In the genomic region with DNA sequence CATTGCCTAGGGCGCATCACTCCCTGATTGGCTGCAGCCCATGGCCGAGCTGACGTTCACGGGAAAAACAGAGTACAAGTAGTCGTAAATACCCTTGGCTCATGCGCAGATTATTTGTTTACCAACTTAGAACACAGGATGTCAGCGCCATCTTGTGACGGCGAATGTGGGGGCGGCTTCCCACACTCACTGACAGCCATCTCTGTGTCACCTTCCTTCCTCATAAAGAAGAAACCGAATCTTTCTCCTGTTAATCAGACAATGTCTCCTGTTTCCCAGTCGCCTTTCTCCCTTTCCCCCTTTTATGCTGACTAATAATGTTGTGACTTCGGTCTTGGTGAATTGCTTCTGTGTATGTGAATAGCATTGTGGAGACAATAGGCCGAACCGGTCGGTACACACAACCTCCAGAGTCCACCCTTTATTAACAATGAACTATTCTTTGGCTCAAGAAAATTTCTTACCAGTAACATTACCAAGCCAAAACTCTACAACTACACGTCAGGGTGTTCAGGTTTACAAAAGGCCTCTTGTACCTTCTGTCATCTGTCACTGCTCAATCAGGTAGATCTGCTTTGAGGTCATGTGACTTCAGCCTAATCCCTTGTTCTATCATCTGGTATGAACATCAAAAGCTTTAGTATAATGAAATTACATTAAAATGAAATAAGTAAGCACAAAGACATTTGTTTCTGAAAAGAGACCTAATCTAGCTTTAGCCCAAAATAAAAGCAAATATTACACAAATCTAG, we compare ENCODE assay signal across 8 mouse cellular contexts. TPM values are rescaled to one million over a fixed set of nuclear protein-coding genes. Genes with fewer than 3 reads are reported as not detected.
DNase-seq lines count a peak whose midpoint lies in the region; ATAC-seq and TF ChIP-seq lines count a peak whose summit lies in the region.

No protein-coding gene starts in this region.

- peak; percentile 16 for DNase-seq in ovary, postnatal 36 days (ENCODE audit: low spot score)
- DNase-seq in ovary, adult 18-20 months (ENCODE audit: low spot score), result no peak
- peak; percentile 45 for DNase-seq in cerebellum, adult 8-10 months
- DNase-seq in heart, adult 2 months, result peak in 1 of 2 experiments; percentile 31
- no peak for DNase-seq in urinary bladder, postnatal 4 days (ENCODE audit: low spot score in 2 of 2)

- ATAC-seq in intestine, postnatal 0 days, result peak; percentile 59; the same call in 1 of the 2 replicates
- ATAC-seq in liver, embryonic 15.5 days (ENCODE audit: insufficient read depth), result peak; percentile 75
- ATAC-seq in neural tube, embryonic 15.5 days (ENCODE audit: low FRiP score), result peak; percentile 75

- peak overlapping the region; percentile 79 for H3K27ac ChIP-seq in heart, adult 2 months
- H3K27ac ChIP-seq in intestine, postnatal 0 days (ENCODE audit: low read depth, low read length), result peak overlapping the region; percentile 74
- H3K27ac ChIP-seq in liver, embryonic 15.5 days (replicated peaks), result peak overlapping the region; percentile 58; the same call in 1 of the 2 replicates
- peak overlapping the region; percentile 68 for H3K27ac ChIP-seq in neural tube, embryonic 15.5 days (replicated peaks)

- H3K9ac ChIP-seq in heart, adult 2 months (ENCODE audit: low read depth, low read length), result no peak overlapping the region; the same call in 1 of the 2 replicates
- H3K9ac ChIP-seq in intestine, postnatal 0 days (ENCODE audit: low read depth, low read length), result no peak overlapping the region
- no peak overlapping the region for H3K9ac ChIP-seq in liver, embryonic 15.5 days
- H3K9ac ChIP-seq in neural tube, embryonic 15.5 days (replicated peaks), result no peak overlapping the region

- H3K36me3 ChIP-seq in heart, adult 2 months (ENCODE audit: control insufficient read depth, insufficient read depth, low read length), result no peaks in the 10 kb centered on the region
- H3K36me3 ChIP-seq in intestine, postnatal 0 days (ENCODE audit: control insufficient read depth, insufficient read depth), result peaks cover 12% of the 10 kb centered on the region; the same call in 1 of the 2 replicates
- H3K36me3 ChIP-seq in liver, embryonic 15.5 days (replicated peaks), result no peaks in the 10 kb centered on the region
- no peaks in the 10 kb centered on the region for H3K36me3 ChIP-seq in neural tube, embryonic 15.5 days

- no peak overlapping the region; the same call in 1 of the 2 replicates for H3K4me3 ChIP-seq in heart, adult 2 months
- no peak overlapping the region for H3K4me3 ChIP-seq in intestine, postnatal 0 days (ENCODE audit: low read depth, low read length)
- peak overlapping the region; percentile 30 for H3K4me3 ChIP-seq in liver, embryonic 15.5 days (replicated peaks)
- no peak overlapping the region for H3K4me3 ChIP-seq in neural tube, embryonic 15.5 days (replicated peaks)

- TF ChIP-seq CTCF in heart, adult 2 months (IDR thresholded peaks at IDR 0.05), result peak; percentile 35
- peak; percentile 25 for TF ChIP-seq CTCF in intestine, postnatal 0 days (IDR thresholded peaks at IDR 0.05; ENCODE audit: low read depth)

- H3K4me2 ChIP-seq in intestine, postnatal 0 days (replicated peaks; ENCODE audit: low read depth), result peak overlapping the region; percentile 30; the same call in 1 of the 2 replicates
- peak overlapping the region; percentile 34 for H3K4me2 ChIP-seq in liver, embryonic 15.5 days
- H3K4me2 ChIP-seq in neural tube, embryonic 15.5 days, result peak overlapping the region; percentile 30; the same call in 1 of the 2 replicates

- peaks cover 3% of the 10 kb centered on the region; the same call in 1 of the 2 replicates for H3K4me1 ChIP-seq in heart, adult 2 months (ENCODE audit: control insufficient read depth, insufficient read depth, low read length)
- H3K4me1 ChIP-seq in intestine, postnatal 0 days (replicated peaks; ENCODE audit: control insufficient read depth, insufficient read depth, low read length), result no peaks in the 10 kb centered on the region
- no peaks in the 10 kb centered on the region for H3K4me1 ChIP-seq in liver, embryonic 15.5 days (replicated peaks)
- H3K4me1 ChIP-seq in neural tube, embryonic 15.5 days, result no peaks in the 10 kb centered on the region

- no peak for TF ChIP-seq POLR2A in heart, adult 2 months (IDR thresholded peaks at IDR 0.05; ENCODE audit: insufficient read depth, low read depth, low read length)

- H3K79me2 ChIP-seq in heart, adult 2 months (replicated peaks; ENCODE audit: control insufficient read depth, insufficient read depth, low read length), result no peaks in the 10 kb centered on the region

- no peaks in the 10 kb centered on the region for H3K27me3 ChIP-seq in heart, adult 2 months (ENCODE audit: control insufficient read depth, insufficient read depth, low read length)
- no peaks in the 10 kb centered on the region for H3K27me3 ChIP-seq in intestine, postnatal 0 days (replicated peaks; ENCODE audit: control insufficient read depth, insufficient read depth, low read length)
- no peaks in the 10 kb centered on the region for H3K27me3 ChIP-seq in liver, embryonic 15.5 days
- no peaks in the 10 kb centered on the region for H3K27me3 ChIP-seq in neural tube, embryonic 15.5 days (replicated peaks)

- 49% methylated on average over 12 of the region's 17 CpGs for WGBS in heart, adult 2 months
- WGBS in intestine, postnatal 0 days, result 52% methylated on average over 11 of the region's 17 CpGs
- 54% methylated on average over 12 of the region's 17 CpGs for WGBS in liver, embryonic 15.5 days (ENCODE audit: insufficient replicate concordance)
- 61% methylated on average over 12 of the region's 17 CpGs for WGBS in neural tube, embryonic 15.5 days

- intact Hi-C loops in heart, adult 2 months (cut with DNase I), result no loop called here

- no peaks in the 10 kb centered on the region for H3K9me3 ChIP-seq in intestine, postnatal 0 days (ENCODE audit: control insufficient read depth)
- H3K9me3 ChIP-seq in liver, embryonic 15.5 days (replicated peaks), result no peaks in the 10 kb centered on the region
- no peaks in the 10 kb centered on the region for H3K9me3 ChIP-seq in neural tube, embryonic 15.5 days (replicated peaks)

- no peak for TF ChIP-seq EP300 in heart, adult 2 months (IDR thresholded peaks at IDR 0.05; ENCODE audit: insufficient read depth, low read depth, low read length)

RNA-seq across cellular contexts. Expression of gene Marveld2, which starts 22.6 kb away (rescaled TPM):
- total RNA-seq in heart, adult 2 months (2021), result under 1 TPM; 0.27 to 0.34 TPM
- polyA plus RNA-seq in heart, adult 2 months (2012; rRNA removed), result 0.50 and 0.66 TPM in 2 replicates
- 20.8 and 21.1 TPM in 2 replicates for polyA plus RNA-seq in intestine, postnatal 0 days (2015; fragmentation: Nextera tagmentation; extraction: Ambion mirVana)
- 7.3 and 8.8 TPM in 2 replicates for polyA plus RNA-seq in liver, embryonic 15.5 days (2015; fragmentation: Nextera tagmentation; extraction: Ambion mirVana)
- 2.5 and 4.9 TPM in 2 replicates for polyA plus RNA-seq in neural tube, embryonic 15.5 days (2015; fragmentation: Nextera tagmentation; extraction: Ambion mirVana)

RNA-seq across cellular contexts. Expression of gene Ocln, which starts 41.7 kb away (rescaled TPM):
- total RNA-seq in heart, adult 2 months (2021), result under 1 TPM; 0.43 to 0.76 TPM
- 0.37 and 0.82 TPM in 2 replicates for polyA plus RNA-seq in heart, adult 2 months (2012; rRNA removed)
- polyA plus RNA-seq in intestine, postnatal 0 days (2015; fragmentation: Nextera tagmentation; extraction: Ambion mirVana), result 44.5 and 49.4 TPM in 2 replicates
- polyA plus RNA-seq in liver, embryonic 15.5 days (2015; fragmentation: Nextera tagmentation; extraction: Ambion mirVana), result 10.0 and 10.9 TPM in 2 replicates
- 6.7 and 13.2 TPM in 2 replicates for polyA plus RNA-seq in neural tube, embryonic 15.5 days (2015; fragmentation: Nextera tagmentation; extraction: Ambion mirVana)

RNA-seq across cellular contexts. Expression of gene Ak6, which starts 56.6 kb away (rescaled TPM):
- total RNA-seq in heart, adult 2 months (2021), result 10 to 100 TPM; 55.1 to 65.7 TPM
- 49.9 and 92.7 TPM in 2 replicates for polyA plus RNA-seq in heart, adult 2 months (2012; rRNA removed)
- 143 and 156 TPM in 2 replicates for polyA plus RNA-seq in intestine, postnatal 0 days (2015; fragmentation: Nextera tagmentation; extraction: Ambion mirVana)
- 141 and 145 TPM in 2 replicates for polyA plus RNA-seq in liver, embryonic 15.5 days (2015; fragmentation: Nextera tagmentation; extraction: Ambion mirVana)
- 306 and 309 TPM in 2 replicates for polyA plus RNA-seq in neural tube, embryonic 15.5 days (2015; fragmentation: Nextera tagmentation; extraction: Ambion mirVana)

RNA-seq across cellular contexts. Expression of gene Rad17, which starts 56.6 kb away (rescaled TPM):
- 10 to 100 TPM; 15.0 TPM for total RNA-seq in heart, adult 2 months (2021)
- polyA plus RNA-seq in heart, adult 2 months (2012; rRNA removed), result 5.6 and 9.5 TPM in 2 replicates
- 10.3 and 11.1 TPM in 2 replicates for polyA plus RNA-seq in intestine, postnatal 0 days (2015; fragmentation: Nextera tagmentation; extraction: Ambion mirVana)
- 10.4 and 11.9 TPM in 2 replicates for polyA plus RNA-seq in liver, embryonic 15.5 days (2015; fragmentation: Nextera tagmentation; extraction: Ambion mirVana)
- 16.2 and 17.3 TPM in 2 replicates for polyA plus RNA-seq in neural tube, embryonic 15.5 days (2015; fragmentation: Nextera tagmentation; extraction: Ambion mirVana)

RNA-seq across cellular contexts. Expression of gene Taf9, which starts 57.2 kb away (rescaled TPM):
- 1 to 10 TPM; 9.8 TPM for total RNA-seq in heart, adult 2 months (2021)
- polyA plus RNA-seq in heart, adult 2 months (2012; rRNA removed), result 2.2 and 3.4 TPM in 2 replicates
- 10.9 and 11.1 TPM in 2 replicates for polyA plus RNA-seq in intestine, postnatal 0 days (2015; fragmentation: Nextera tagmentation; extraction: Ambion mirVana)
- polyA plus RNA-seq in liver, embryonic 15.5 days (2015; fragmentation: Nextera tagmentation; extraction: Ambion mirVana), result 10.7 and 12.4 TPM in 2 replicates
- polyA plus RNA-seq in neural tube, embryonic 15.5 days (2015; fragmentation: Nextera tagmentation; extraction: Ambion mirVana), result 25.3 and 29.1 TPM in 2 replicates

Comparison
In these comparisons a context has a peak if more than half of its experiments do, and no peak if none do; other contexts are left out.
1. DNase-seq: peak in ovary, postnatal 36 days (single experiment) and cerebellum, adult 8-10 months (single experiment); none in ovary, adult 18-20 months (single experiment) and urinary bladder, postnatal 4 days (0 of 2).
2. Peak in every context shown above with its lines, with median percentiles within 50 percentile points of each other: H3K27ac ChIP-seq, ATAC-seq and H3K4me2 ChIP-seq.